In the genomic region with DNA sequence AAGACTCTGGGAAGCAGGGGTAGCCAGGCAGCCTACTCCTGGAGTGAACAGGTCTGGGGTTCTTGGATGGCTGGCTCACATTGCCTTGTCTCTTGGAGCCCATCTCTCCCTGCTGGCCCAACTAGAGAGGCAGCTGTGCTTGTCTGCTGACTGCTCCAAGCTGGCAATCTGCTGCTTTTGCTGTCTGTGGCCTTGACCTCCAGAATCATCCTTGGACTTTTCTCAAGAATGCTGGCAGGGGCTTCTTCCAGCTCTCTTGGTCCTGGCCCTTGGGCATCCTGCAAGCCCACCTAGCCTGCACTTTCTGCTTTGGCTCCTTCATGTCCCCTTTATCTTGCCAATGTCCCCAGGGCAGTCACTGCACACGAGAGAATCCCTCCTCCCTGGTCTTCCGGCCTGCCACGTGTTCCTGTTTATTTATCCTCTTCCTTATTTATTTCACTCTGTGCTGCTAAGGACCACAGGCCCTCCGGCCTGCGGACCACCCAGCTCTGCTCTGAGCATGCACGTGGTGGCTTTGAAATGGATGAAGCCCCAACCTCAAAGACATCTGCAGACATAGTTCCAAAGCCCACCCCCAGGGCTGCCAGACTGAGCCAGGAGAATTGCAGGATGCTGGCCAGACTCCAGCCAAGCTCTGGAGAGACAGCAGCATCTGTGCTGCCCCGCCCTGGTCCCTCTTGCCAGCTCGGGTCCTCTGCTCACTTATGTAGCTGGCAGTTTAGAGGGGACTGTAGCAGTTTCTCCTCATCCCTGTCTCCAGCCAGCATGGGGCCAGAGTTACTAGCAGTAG, we compare ENCODE assay signal across 8 mouse cellular contexts. TPM values are rescaled to one million over a fixed set of nuclear protein-coding genes. Genes with fewer than 3 reads are reported as not detected.
DNase-seq lines count a peak whose midpoint lies in the region; ATAC-seq and TF ChIP-seq lines count a peak whose summit lies in the region.

No protein-coding gene starts in this region.

- H3K27ac ChIP-seq in left cerebral cortex, adult 2 months = no peak overlapping the region
- H3K27ac ChIP-seq in embryonic facial prominence, embryonic 12.5 days = 0 out of 2 replicates have a peak overlapping the region, but pooled peaks have one; percentile 33

- no peaks in the 10 kb centered on the region for H3K9me3 ChIP-seq in embryonic facial prominence, embryonic 12.5 days

- no peak for ATAC-seq in embryonic facial prominence, embryonic 12.5 days (ENCODE audit: insufficient number of reproducible peaks, insufficient read depth, low FRiP score, low TSS enrichment)
- ATAC-seq in monocyte, adult 5-6 weeks (replicated peaks; ENCODE audit: insufficient number of reproducible peaks, low FRiP score, low TSS enrichment, poor library complexity, severe bottlenecking) = no peak

- peaks cover 15% of the 10 kb centered on the region for H3K4me1 ChIP-seq in embryonic facial prominence, embryonic 12.5 days

- H3K36me3 ChIP-seq in embryonic facial prominence, embryonic 12.5 days = no peaks in the 10 kb centered on the region

- no peak overlapping the region for H3K9ac ChIP-seq in embryonic facial prominence, embryonic 12.5 days

- no peaks in the 10 kb centered on the region for H3K27me3 ChIP-seq in embryonic facial prominence, embryonic 12.5 days

- no peak for TF ChIP-seq CTCF in left cerebral cortex, adult 2 months (IDR thresholded peaks at IDR 0.05)

- peak; percentile 27 to 35 for DNase-seq in left cerebral cortex, postnatal 25 days (ENCODE audit: low spot score in 2 of 2)
- no peak for DNase-seq in left cerebral cortex, adult 2 months (ENCODE audit: extremely low spot score in 1 of 2, low spot score in 2 of 2)
- peak; percentile 69 to 88 for DNase-seq in gastrocnemius, postnatal 4 days (ENCODE audit: low spot score in 2 of 2)
- peak; percentile 64 to 72 for DNase-seq in kidney, postnatal 25 days
- peak; percentile 53 for DNase-seq in ovary, postnatal 36 days (ENCODE audit: low spot score)
- no peak for DNase-seq in thymus, adult 18-20 months

- H3K4me2 ChIP-seq in embryonic facial prominence, embryonic 12.5 days (replicated peaks) = no peak overlapping the region

- 31% methylated on average over 8 of the region's 8 CpGs for WGBS in embryonic facial prominence, embryonic 12.5 days

- H3K4me3 ChIP-seq in left cerebral cortex, adult 2 months = no peak overlapping the region
- no peak overlapping the region for H3K4me3 ChIP-seq in embryonic facial prominence, embryonic 12.5 days

- intact Hi-C loops in left cerebral cortex, postnatal 25 days (cut with DNase I) = no loop called here
- intact Hi-C loops in left cerebral cortex, adult 2 months (cut with DNase I) = no loop called here

RNA-seq across cellular contexts. Expression of a gene that starts 44.1 kb away (rescaled TPM):
- total RNA-seq in left cerebral cortex, postnatal 25 days (2021) = 1 to 10 TPM; 3.5 to 5.2 TPM
- 1 to 10 TPM; 4.1 to 4.8 TPM for total RNA-seq in left cerebral cortex, adult 2 months (2021)
- polyA plus RNA-seq in embryonic facial prominence, embryonic 12.5 days (2016; fragmentation: Nextera tagmentation; extraction: Ambion mirVana) = 4.0 and 4.1 TPM in 2 replicates
- 10 to 100 TPM; 16.8 to 22.7 TPM for total RNA-seq in gastrocnemius, postnatal 4 days (2021)
- total RNA-seq in monocyte, adult 5-6 weeks (2017) = 154 to 221 TPM (median 156 TPM) in 3 replicates

RNA-seq across cellular contexts. Expression of a gene that starts 45.7 kb away (rescaled TPM):
- 10 to 100 TPM; 52.3 to 56.4 TPM for total RNA-seq in left cerebral cortex, postnatal 25 days (2021)
- 10 to 100 TPM; 45.6 to 57.3 TPM for total RNA-seq in left cerebral cortex, adult 2 months (2021)
- polyA plus RNA-seq in embryonic facial prominence, embryonic 12.5 days (2016; fragmentation: Nextera tagmentation; extraction: Ambion mirVana) = 92.7 and 94.5 TPM in 2 replicates
- 10 to 100 TPM; 71.1 to 71.9 TPM for total RNA-seq in gastrocnemius, postnatal 4 days (2021)
- 64.0 to 69.8 TPM (median 69.1 TPM) in 3 replicates for total RNA-seq in monocyte, adult 5-6 weeks (2017)

Comparison
In these comparisons a context has a peak if more than half of its experiments do, and no peak if none do; other contexts are left out.
1. DNase-seq: peak in left cerebral cortex, postnatal 25 days (2 of 2), gastrocnemius, postnatal 4 days (2 of 2), kidney, postnatal 25 days (2 of 2) and ovary, postnatal 36 days (single experiment); none in left cerebral cortex, adult 2 months (0 of 2) and thymus, adult 18-20 months (0 of 2).